Mouse (Mus musculus) limb, embryonic 10.5 days (tissue): Measurements from ENCODE around the gene H2-M10.6. TPM values are rescaled to one million over a fixed set of nuclear protein-coding genes. Genes with fewer than 3 reads are reported as not detected.

ENCODE experiments used
- DNase-seq: peaks from one replicate; pipeline ENCODE4 v3.0.0-alpha.2; 2017; ENCODE audit warnings: low spot score
- H3K27ac ChIP-seq: fragments of 300-500 bp; sonication (generic); 2 replicates; pipeline ENCODE4 v1.5.1; 2016; ENCODE audit warnings: mild to moderate bottlenecking
- H3K27me3 ChIP-seq: fragments of 300-500 bp; sonication (generic); 2 replicates; pipeline ENCODE4 v1.6.1; 2016; ENCODE audit warnings: low read depth, mild to moderate bottlenecking; ENCODE audit not compliant: poor library complexity, severe bottlenecking
- H3K36me3 ChIP-seq: fragments of 300-500 bp; sonication (generic); 2 replicates; pipeline ENCODE4 v1.6.1; 2016; ENCODE audit warnings: mild to moderate bottlenecking, moderate library complexity
- H3K4me1 ChIP-seq: fragments of 300-500 bp; sonication (generic); 2 replicates; pipeline ENCODE4 v1.6.1; 2016
- H3K4me3 ChIP-seq: fragments of 300-500 bp; sonication (generic); 2 replicates; pipeline ENCODE4 v1.5.1; 2016; ENCODE audit warnings: mild to moderate bottlenecking, moderate library complexity
- H3K9me3 ChIP-seq: fragments of 300-500 bp; sonication (generic); replicated peaks from 2 replicates; pipeline ENCODE4 v1.6.1; 2016; ENCODE audit warnings: mild to moderate bottlenecking
- WGBS: fragments of 180-500 bp; shearing (Covaris S2); methylation state at CpG from one replicate; pipeline ENCODE4 v1.1.7; 2016; 5-methylcytosine and 5-hydroxymethylcytosine counted together
- polyA plus RNA-seq: library from polyadenylated mRNA; unstranded; fragments of >200 nt; fragmentation: Nextera tagmentation; extraction: Ambion mirVana; gene quantifications from 2 replicates; pipeline ENCODE4 v1.2.1, GENCODE M21; 2016

H2-M10.6 gene
- polyA plus RNA-seq, 1 experiment from 2014 or later = not detected

GRCm38 (mm10) chr17:36849992-36850391 lies 38.0 kb downstream of the H2-M10.6 start:
- WGBS = 96% methylated on average over 2 of the region's 2 CpGs
- H3K9me3 ChIP-seq = no peaks in the 10 kb centered on the region

DNA sequence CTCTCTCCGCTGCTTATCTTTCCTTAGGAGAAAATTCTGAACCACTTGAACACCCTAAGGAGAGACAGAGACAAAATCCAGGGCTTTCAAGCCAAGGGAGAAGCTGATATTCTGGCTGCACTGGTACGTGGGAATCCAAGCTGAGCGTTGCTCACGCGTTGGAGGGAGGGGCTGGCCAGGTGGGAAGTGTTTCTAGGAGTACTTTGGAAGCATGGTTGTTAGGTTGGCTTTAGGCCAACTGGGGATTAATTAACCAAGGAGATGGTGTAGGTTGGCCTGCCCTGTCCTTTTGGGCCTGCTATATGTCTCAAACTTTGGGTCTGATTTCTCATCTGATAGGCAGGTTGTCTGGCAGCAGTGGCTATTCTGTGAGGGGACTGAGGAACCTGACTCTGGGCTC lies 39.2 kb downstream of the H2-M10.6 start:
- Histone ChIP-seq H3K4me3 (no peak overlapping the region), H3K36me3 (peaks cover 62% of the 10 kb centered on the region), H3K27ac (no peak overlapping the region), H3K27me3 (no peaks in the 10 kb centered on the region), H3K9me3 (no peaks in the 10 kb centered on the region), H3K4me1 (no peaks in the 10 kb centered on the region)
- no peak for DNase-seq
- 85% methylated on average over 5 of the region's 5 CpGs for WGBS

More at GRCm38 (mm10) chr17:36849992-36850391, 38.0 kb downstream of the H2-M10.6 start:
- Histone ChIP-seq H3K36me3 (peaks cover 54% of the 10 kb centered on the region), H3K27ac (no peak overlapping the region), H3K4me1 (no peaks in the 10 kb centered on the region), H3K27me3 (no peaks in the 10 kb centered on the region), H3K4me3 (no peak overlapping the region)
- no peak for DNase-seq

- no peaks in the 10 kb centered on the region for H3K9me3 ChIP-seq
- H3K4me3 ChIP-seq = no peak overlapping the region
- H3K4me1 ChIP-seq = no peaks in the 10 kb centered on the region
- H3K27ac ChIP-seq = no peak overlapping the region
- no peaks in the 10 kb centered on the region for H3K27me3 ChIP-seq
- DNase-seq = no peak
- H3K36me3 ChIP-seq = peaks cover 62% of the 10 kb centered on the region
- WGBS = 87% methylated on average over 5 of the region's 5 CpGs
These were observed 39.7 kb downstream of the H2-M10.6 start for GRCm38 (mm10) chr17:36851627-36852026.

- no peak for DNase-seq
- no peaks in the 10 kb centered on the region for H3K4me1 ChIP-seq
- H3K27ac ChIP-seq = no peak overlapping the region
- peaks cover 93% of the 10 kb centered on the region for H3K36me3 ChIP-seq
- H3K9me3 ChIP-seq = no peaks in the 10 kb centered on the region
- WGBS = 93% methylated on average over 3 of the region's 3 CpGs
- no peak overlapping the region for H3K4me3 ChIP-seq
- H3K27me3 ChIP-seq = no peaks in the 10 kb centered on the region
These were observed 43.5 kb downstream of the H2-M10.6 start for GRCm38 (mm10) chr17:36855484-36855883.

DNA sequence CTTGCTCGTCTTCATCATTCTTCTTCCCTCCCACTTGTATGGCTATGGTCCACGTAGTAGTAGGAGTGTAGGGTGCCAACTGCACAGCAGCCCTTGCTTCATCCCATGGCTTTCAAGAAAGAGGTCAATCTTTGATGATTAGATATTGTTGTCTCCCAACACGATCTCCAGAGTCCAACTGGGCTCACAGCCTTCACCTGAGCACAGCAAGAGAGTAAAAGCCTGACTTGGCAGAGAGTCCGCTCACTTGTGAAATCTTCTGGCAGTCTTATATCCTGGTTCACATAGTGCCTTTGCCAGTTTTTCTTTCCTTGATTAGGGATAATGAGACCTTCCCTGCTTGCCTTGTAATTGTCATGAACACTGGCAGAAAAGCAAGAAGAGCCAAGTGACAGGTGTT lies 44.3 kb downstream of the H2-M10.6 start:
- DNase-seq = no peak
- 94% methylated on average over 4 of the region's 4 CpGs for WGBS
- peaks cover 86% of the 10 kb centered on the region for H3K36me3 ChIP-seq
- no peak overlapping the region for H3K4me3 ChIP-seq
- no peaks in the 10 kb centered on the region for H3K27me3 ChIP-seq
- no peaks in the 10 kb centered on the region for H3K4me1 ChIP-seq
- H3K27ac ChIP-seq = no peak overlapping the region
- no peaks in the 10 kb centered on the region for H3K9me3 ChIP-seq

GRCm38 (mm10) chr17:36858181-36858580 lies 46.2 kb downstream of the H2-M10.6 start:
- WGBS = 89% methylated on average over 3 of the region's 3 CpGs
- DNase-seq = no peak
- H3K27ac ChIP-seq = no peak overlapping the region
- H3K36me3 ChIP-seq = peaks cover 66% of the 10 kb centered on the region
- no peaks in the 10 kb centered on the region for H3K9me3 ChIP-seq
- H3K27me3 ChIP-seq = no peaks in the 10 kb centered on the region
- H3K4me3 ChIP-seq = no peak overlapping the region
- H3K4me1 ChIP-seq = no peaks in the 10 kb centered on the region

DNA sequence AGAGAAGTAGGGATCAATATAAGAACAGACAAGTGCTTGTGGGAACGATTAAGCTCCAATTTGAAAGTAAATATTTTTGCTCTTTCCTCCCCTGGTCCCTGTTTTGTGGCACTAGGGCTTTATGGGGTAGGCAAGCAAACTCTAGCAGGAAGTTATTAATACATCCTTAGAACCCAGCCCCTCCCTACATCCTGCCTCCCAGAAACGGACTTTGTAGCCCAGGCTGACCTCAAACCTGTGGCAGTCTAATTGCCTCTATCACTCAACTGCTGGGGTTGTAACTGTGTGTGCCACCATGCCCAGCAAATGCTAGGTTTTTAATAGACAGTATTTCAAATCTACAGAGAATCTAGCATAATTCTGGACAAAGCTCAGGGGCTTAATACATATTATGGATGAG lies 49.7 kb downstream of the H2-M10.6 start:
- peaks cover 23% of the 10 kb centered on the region for H3K27me3 ChIP-seq
- no peak overlapping the region for H3K4me3 ChIP-seq
- H3K4me1 ChIP-seq = peaks cover 1% of the 10 kb centered on the region
- H3K9me3 ChIP-seq = no peaks in the 10 kb centered on the region
- H3K27ac ChIP-seq = no peak overlapping the region
- DNase-seq = no peak
- WGBS = 56% methylated on average over 2 of the region's 2 CpGs
- peaks cover 35% of the 10 kb centered on the region for H3K36me3 ChIP-seq

Other genes starting within 250 kb of the H2-M10.6 start
- not detected in 2 replicates for gene H2-M9, start 169.5 kb upstream of the H2-M10.6 start, polyA plus RNA-seq
- not detected in 2 replicates for gene H2-M1, start 140.0 kb upstream of the H2-M10.6 start, polyA plus RNA-seq
- not detected in 2 replicates for gene H2-M10.5, start 39.3 kb upstream of the H2-M10.6 start, polyA plus RNA-seq
- 36.7 and 48.1 TPM in 2 replicates for gene Trim26, start 25.0 kb downstream of the H2-M10.6 start, polyA plus RNA-seq
- gene Trim15, start 55.0 kb downstream of the H2-M10.6 start, polyA plus RNA-seq = 0.18 and 0.30 TPM in 2 replicates
- gene Trim10, start 57.4 kb downstream of the H2-M10.6 start, polyA plus RNA-seq = 5.1 and 5.8 TPM in 2 replicates
- not detected in 2 replicates for gene Trim40, start 78.0 kb downstream of the H2-M10.6 start, polyA plus RNA-seq
- gene Trim31, start 85.9 kb downstream of the H2-M10.6 start, polyA plus RNA-seq = not detected in 2 replicates
- gene Rnf39, start 130.7 kb downstream of the H2-M10.6 start, polyA plus RNA-seq = 0.13 and 0.45 TPM in 2 replicates
- gene Ppp1r11, start 139.6 kb downstream of the H2-M10.6 start, polyA plus RNA-seq = 152 and 174 TPM in 2 replicates
- 107 and 114 TPM in 2 replicates for gene Znrd1, start 146.4 kb downstream of the H2-M10.6 start, polyA plus RNA-seq
- gene Znrd1as, start 146.4 kb downstream of the H2-M10.6 start, polyA plus RNA-seq = 8.9 and 9.5 TPM in 2 replicates
- not detected in 2 replicates for gene 2410137M14Rik, start 169.1 kb downstream of the H2-M10.6 start, polyA plus RNA-seq
- gene H2-M5, start 177.4 kb downstream of the H2-M10.6 start, polyA plus RNA-seq = 0.55 and 1.2 TPM in 2 replicates
- 69.9 and 92.6 TPM in 2 replicates for gene Zfp57, start 189.0 kb downstream of the H2-M10.6 start, polyA plus RNA-seq
- 0.08 and 0.20 TPM in 2 replicates for gene Mog, start 211.2 kb downstream of the H2-M10.6 start, polyA plus RNA-seq
- 6.6 and 9.0 TPM in 2 replicates for gene Gabbr1, start 233.8 kb downstream of the H2-M10.6 start, polyA plus RNA-seq